Mouse (Mus musculus) kidney, embryonic 14.5 days (tissue): Measurements from ENCODE around the gene Fndc7. TPM values are rescaled to one million over a fixed set of nuclear protein-coding genes. Genes with fewer than 3 reads are reported as not detected.
A peak's percentile ranks its signal among the peaks of the same experiment; 100 is the strongest.

Source experiments
- ATAC-seq: fragments of 200-750 bp; cut with Nextera tagmentation; 2 replicates; pipeline ENCODE4 v1.8.0; 2017; ENCODE audit warnings: moderate number of reproducible peaks, mild to moderate bottlenecking, moderate TSS enrichment, moderate library complexity; ENCODE audit not compliant: low FRiP score, low TSS enrichment
- H3K27ac ChIP-seq: fragments of 300-500 bp; sonication (generic); 2 replicates; pipeline ENCODE4 v1.5.1; 2014; ENCODE audit warnings: low read depth, mild to moderate bottlenecking, low read length, moderate library complexity, mixed read lengths
- H3K27me3 ChIP-seq: fragments of 300-500 bp; sonication (generic); 2 replicates; pipeline ENCODE4 v1.6.1; 2014; ENCODE audit warnings: mild to moderate bottlenecking, low read length; ENCODE audit not compliant: control insufficient read depth, insufficient read depth
- H3K36me3 ChIP-seq: fragments of 300-500 bp; sonication (generic); 2 replicates; pipeline ENCODE4 v1.6.1; 2014; ENCODE audit warnings: low read length, mixed read lengths; ENCODE audit not compliant: control insufficient read depth, insufficient read depth
- H3K4me1 ChIP-seq: fragments of 300-500 bp; sonication (generic); 2 replicates; pipeline ENCODE4 v1.6.1; 2014; ENCODE audit warnings: low read length, mixed read lengths; ENCODE audit not compliant: control insufficient read depth, insufficient read depth
- H3K4me2 ChIP-seq: fragments of 300-500 bp; sonication (generic); replicated peaks from 2 replicates; pipeline ENCODE4 v1.6.1; 2014; ENCODE audit warnings: low read depth, mild to moderate bottlenecking, low read length
- H3K4me3 ChIP-seq: fragments of 300-500 bp; sonication (generic); 2 replicates; pipeline ENCODE4 v1.5.1; 2014; ENCODE audit warnings: mild to moderate bottlenecking, low read length
- H3K9ac ChIP-seq: fragments of 300-500 bp; sonication (generic); 2 replicates; pipeline ENCODE4 v1.6.1; 2014; ENCODE audit warnings: low read depth, mild to moderate bottlenecking, low read length, moderate library complexity
- H3K9me3 ChIP-seq: fragments of 300-500 bp; sonication (generic); 2 replicates; pipeline ENCODE4 v1.6.1; 2016; ENCODE audit warnings: low read length; ENCODE audit not compliant: control insufficient read depth
- WGBS: fragments of 180-500 bp; shearing (Covaris S2); extraction: QIAGEN DNeasy Blood & Tissue Kit; methylation state at CpG from one replicate; pipeline ENCODE4 v1.1.7; 2014; 5-methylcytosine and 5-hydroxymethylcytosine counted together
- polyA plus RNA-seq: library from polyadenylated mRNA; unstranded; fragments of >200 nt; fragmentation: Nextera tagmentation; extraction: Ambion mirVana; gene quantifications from 2 replicates; pipeline ENCODE4 v1.2.1, GENCODE M21; 2014

Fndc7 gene
- polyA plus RNA-seq, 1 experiment from 2014 or later = not detected

- H3K36me3 ChIP-seq = no peaks in the 10 kb centered on the region
- 83% methylated on average over 1 of the region's 1 CpGs for WGBS
- no peaks in the 10 kb centered on the region for H3K27me3 ChIP-seq
- no peak for ATAC-seq
- no peak overlapping the region for H3K27ac ChIP-seq
- 0 out of 2 replicates have a peak, but pooled peaks cover 7% of the 10 kb centered on the region for H3K4me1 ChIP-seq
- no peaks in the 10 kb centered on the region for H3K9me3 ChIP-seq
- H3K4me2 ChIP-seq = no peak overlapping the region
- no peak overlapping the region for H3K9ac ChIP-seq
- H3K4me3 ChIP-seq = no peak overlapping the region
Observed at GRCm38 (mm10) chr3:108853266-108853665, 36.5 kb downstream of the Fndc7 start.

GRCm38 (mm10) chr3:108851996-108852697 is 37.7 kb downstream of the Fndc7 start:
- no peak overlapping the region for H3K9ac ChIP-seq
- no peaks in the 10 kb centered on the region for H3K9me3 ChIP-seq
- 48% methylated on average over 6 of the region's 6 CpGs for WGBS
- no peak overlapping the region for H3K4me2 ChIP-seq
- 0 out of 2 replicates have a peak, but pooled peaks cover 2% of the 10 kb centered on the region for H3K4me1 ChIP-seq
- no peaks in the 10 kb centered on the region for H3K36me3 ChIP-seq
- ATAC-seq = no peak
- no peak overlapping the region for H3K4me3 ChIP-seq
- no peak overlapping the region for H3K27ac ChIP-seq
- H3K27me3 ChIP-seq = no peaks in the 10 kb centered on the region

GRCm38 (mm10) chr3:108851554-108851953 is 38.3 kb downstream of the Fndc7 start:
- Histone ChIP-seq H3K4me3 (no peak overlapping the region), H3K9ac (no peak overlapping the region), H3K27ac (no peak overlapping the region), H3K4me1 (0 out of 2 replicates have a peak, but pooled peaks cover 2% of the 10 kb centered on the region), H3K9me3 (no peaks in the 10 kb centered on the region), H3K27me3 (no peaks in the 10 kb centered on the region), H3K4me2 (no peak overlapping the region), H3K36me3 (no peaks in the 10 kb centered on the region)
- ATAC-seq = no peak
- 63% methylated on average over 3 of the region's 3 CpGs for WGBS

GRCm38 (mm10) chr3:108851075-108851474 is 38.7 kb downstream of the Fndc7 start:
- H3K27me3 ChIP-seq = no peaks in the 10 kb centered on the region
- WGBS = 81% methylated on average over 2 of the region's 2 CpGs
- ATAC-seq = no peak
- 0 out of 2 replicates have a peak, but pooled peaks cover 2% of the 10 kb centered on the region for H3K4me1 ChIP-seq
- no peak overlapping the region for H3K9ac ChIP-seq
- H3K4me3 ChIP-seq = no peak overlapping the region
- H3K9me3 ChIP-seq = no peaks in the 10 kb centered on the region
- no peak overlapping the region for H3K27ac ChIP-seq
- no peaks in the 10 kb centered on the region for H3K36me3 ChIP-seq
- H3K4me2 ChIP-seq = no peak overlapping the region

GRCm38 (mm10) chr3:108850506-108850905 is 39.3 kb downstream of the Fndc7 start:
- Histone ChIP-seq H3K36me3 (no peaks in the 10 kb centered on the region), H3K27me3 (no peaks in the 10 kb centered on the region), H3K27ac (no peak overlapping the region), H3K9me3 (no peaks in the 10 kb centered on the region), H3K4me3 (no peak overlapping the region), H3K4me2 (no peak overlapping the region), H3K9ac (no peak overlapping the region), H3K4me1 (0 out of 2 replicates have a peak, but pooled peaks cover under 1% of the 10 kb centered on the region)
- no peak for ATAC-seq
- WGBS = 49% methylated on average over 3 of the region's 3 CpGs

- 73% methylated on average over 3 of the region's 3 CpGs for WGBS
- Histone ChIP-seq H3K36me3 (no peaks in the 10 kb centered on the region), H3K27ac (no peak overlapping the region), H3K27me3 (no peaks in the 10 kb centered on the region), H3K4me1 (no peaks in the 10 kb centered on the region), H3K4me2 (no peak overlapping the region), H3K9ac (no peak overlapping the region), H3K9me3 (no peaks in the 10 kb centered on the region), H3K4me3 (no peak overlapping the region)
- ATAC-seq = no peak
Observed at GRCm38 (mm10) chr3:108846616-108847015, 43.2 kb downstream of the Fndc7 start.

- H3K36me3 ChIP-seq = no peaks in the 10 kb centered on the region
- H3K27ac ChIP-seq = no peak overlapping the region
- H3K27me3 ChIP-seq = no peaks in the 10 kb centered on the region
- no peak overlapping the region for H3K4me3 ChIP-seq
- no peak overlapping the region for H3K4me2 ChIP-seq
- no peak overlapping the region for H3K9ac ChIP-seq
- WGBS = 81% methylated on average over 5 of the region's 5 CpGs
- no peaks in the 10 kb centered on the region for H3K9me3 ChIP-seq
- no peak for ATAC-seq
- H3K4me1 ChIP-seq = 0 out of 2 replicates have a peak, but pooled peaks cover under 1% of the 10 kb centered on the region
Observed at GRCm38 (mm10) chr3:108844521-108844920, 45.3 kb downstream of the Fndc7 start.

GRCm38 (mm10) chr3:108844026-108844425 is 45.8 kb downstream of the Fndc7 start:
- 85% methylated on average over 6 of the region's 6 CpGs for WGBS
- H3K4me2 ChIP-seq = no peak overlapping the region
- no peaks in the 10 kb centered on the region for H3K36me3 ChIP-seq
- no peaks in the 10 kb centered on the region for H3K9me3 ChIP-seq
- no peak overlapping the region for H3K4me3 ChIP-seq
- H3K27me3 ChIP-seq = no peaks in the 10 kb centered on the region
- no peak overlapping the region for H3K27ac ChIP-seq
- peaks cover 5% of the 10 kb centered on the region; the same call in 1 of the 2 replicates for H3K4me1 ChIP-seq
- no peak overlapping the region for H3K9ac ChIP-seq
- ATAC-seq = no peak

- no peak; the same call in 1 of the 2 replicates for ATAC-seq
- no peaks in the 10 kb centered on the region for H3K27me3 ChIP-seq
- H3K4me2 ChIP-seq = no peak overlapping the region
- H3K4me3 ChIP-seq = 0 out of 2 replicates have a peak overlapping the region, but pooled peaks have one; percentile 78
- peaks cover 14% of the 10 kb centered on the region; the same call in 1 of the 2 replicates for H3K4me1 ChIP-seq
- 56% methylated on average over 4 of the region's 4 CpGs for WGBS
- H3K36me3 ChIP-seq = peaks cover 6% of the 10 kb centered on the region; the same call in 1 of the 2 replicates
- no peaks in the 10 kb centered on the region for H3K9me3 ChIP-seq
- no peak overlapping the region for H3K27ac ChIP-seq
- no peak overlapping the region for H3K9ac ChIP-seq
Observed at GRCm38 (mm10) chr3:108840716-108841054, 49.1 kb downstream of the Fndc7 start.
